Mouse (Mus musculus): ENCODE data around the gene Tctex1d4. TPM values are rescaled to one million over a fixed set of nuclear protein-coding genes. Genes with fewer than 3 reads are reported as not detected.
A peak's percentile ranks its signal among the peaks of the same experiment; 100 is the strongest.

Gene Tctex1d4
- total and polyA plus RNA-seq, 2 experiments from 2014 or later, result 1.2 to 5.8 TPM

- H3K36me3 ChIP-seq (ENCODE audit: insufficient read depth, low read length), result peaks cover 8% of the 10 kb centered on the region
- H3K4me2 ChIP-seq (ENCODE audit: low read depth, low read length, poor library complexity, severe bottlenecking), result peak overlapping the region; percentile 67
- DNase-seq (ENCODE audit: low spot score) (no peak), ATAC-seq (ENCODE audit: low FRiP score) (no peak)
- H3K27ac ChIP-seq (ENCODE audit: low read depth, low read length), result 0 out of 2 replicates have a peak overlapping the region, but pooled peaks have one; percentile 39
- TF ChIP-seq CTCF (IDR thresholded peaks at IDR 0.05), result no peak
- H3K27me3 ChIP-seq (ENCODE audit: insufficient read depth, low read length), result 0 out of 2 replicates have a peak, but pooled peaks cover 4% of the 10 kb centered on the region
- H3K9ac ChIP-seq (replicated peaks; ENCODE audit: low read length, poor library complexity, severe bottlenecking), result peak overlapping the region; percentile 61
- H3K9me3 ChIP-seq (ENCODE audit: low read length), result no peaks in the 10 kb centered on the region
- peaks cover 3% of the 10 kb centered on the region; the same call in 1 of the 2 replicates for H3K4me1 ChIP-seq (ENCODE audit: insufficient read depth, low read length)
- WGBS, result 10% methylated on average over 5 of the region's 5 CpGs
- H3K4me3 ChIP-seq (ENCODE audit: low read depth, low read length), result peak overlapping the region; percentile 63
Measured at GRCm38 (mm10) chr4:117096666-117097065, 29.9 kb upstream of the Tctex1d4 start.

- Histone ChIP-seq H3K27me3 (ENCODE audit: insufficient read depth, low read length) (0 out of 2 replicates have a peak, but pooled peaks cover 4% of the 10 kb centered on the region), H3K9me3 (ENCODE audit: low read length) (no peaks in the 10 kb centered on the region), H3K9ac (replicated peaks; ENCODE audit: low read length, poor library complexity, severe bottlenecking) (no peak overlapping the region), H3K4me1 (ENCODE audit: insufficient read depth, low read length) (peaks cover 3% of the 10 kb centered on the region; the same call in 1 of the 2 replicates), H3K27ac (ENCODE audit: low read depth, low read length) (no peak overlapping the region), H3K36me3 (ENCODE audit: insufficient read depth, low read length) (peaks cover 8% of the 10 kb centered on the region), H3K4me3 (ENCODE audit: low read depth, low read length) (no peak overlapping the region), H3K4me2 (ENCODE audit: low read depth, low read length, poor library complexity, severe bottlenecking) (peak overlapping the region; percentile 67)
- no peak for ATAC-seq (ENCODE audit: low FRiP score)
- no peak for TF ChIP-seq CTCF (IDR thresholded peaks at IDR 0.05)
- WGBS, result 57% methylated on average over 8 of the region's 8 CpGs
- DNase-seq (ENCODE audit: low spot score), result no peak
Measured at GRCm38 (mm10) chr4:117097969-117098763, 28.4 kb upstream of the Tctex1d4 start.

- 0 out of 2 replicates have a peak, but pooled peaks cover 4% of the 10 kb centered on the region for H3K27me3 ChIP-seq (ENCODE audit: insufficient read depth, low read length)
- ATAC-seq (ENCODE audit: low FRiP score), result no peak
- no peak overlapping the region for H3K4me3 ChIP-seq (ENCODE audit: low read depth, low read length)
- no peak for TF ChIP-seq CTCF (IDR thresholded peaks at IDR 0.05)
- H3K27ac ChIP-seq (ENCODE audit: low read depth, low read length), result no peak overlapping the region
- peaks cover 3% of the 10 kb centered on the region; the same call in 1 of the 2 replicates for H3K4me1 ChIP-seq (ENCODE audit: insufficient read depth, low read length)
- peaks cover 8% of the 10 kb centered on the region for H3K36me3 ChIP-seq (ENCODE audit: insufficient read depth, low read length)
- WGBS, result 40% methylated on average over 2 of the region's 2 CpGs
- no peak overlapping the region for H3K9ac ChIP-seq (replicated peaks; ENCODE audit: low read length, poor library complexity, severe bottlenecking)
- H3K9me3 ChIP-seq (ENCODE audit: low read length), result no peaks in the 10 kb centered on the region
- H3K4me2 ChIP-seq (ENCODE audit: low read depth, low read length, poor library complexity, severe bottlenecking), result no peak overlapping the region
- DNase-seq (ENCODE audit: low spot score), result no peak
Measured at GRCm38 (mm10) chr4:117098764-117099036, 27.9 kb upstream of the Tctex1d4 start.

- WGBS, result 65% methylated on average over 4 of the region's 4 CpGs
- no peak overlapping the region for H3K27ac ChIP-seq (ENCODE audit: low read depth, low read length)
- no peak for TF ChIP-seq CTCF (IDR thresholded peaks at IDR 0.05)
- H3K4me1 ChIP-seq (ENCODE audit: insufficient read depth, low read length), result peaks cover 3% of the 10 kb centered on the region; the same call in 1 of the 2 replicates
- ATAC-seq (ENCODE audit: low FRiP score) (no peak), DNase-seq (ENCODE audit: low spot score) (no peak)
- H3K9me3 ChIP-seq (ENCODE audit: low read length), result no peaks in the 10 kb centered on the region
- no peak overlapping the region for H3K4me2 ChIP-seq (ENCODE audit: low read depth, low read length, poor library complexity, severe bottlenecking)
- H3K27me3 ChIP-seq (ENCODE audit: insufficient read depth, low read length), result 0 out of 2 replicates have a peak, but pooled peaks cover 4% of the 10 kb centered on the region
- no peak overlapping the region for H3K9ac ChIP-seq (replicated peaks; ENCODE audit: low read length, poor library complexity, severe bottlenecking)
- peaks cover 8% of the 10 kb centered on the region for H3K36me3 ChIP-seq (ENCODE audit: insufficient read depth, low read length)
- H3K4me3 ChIP-seq (ENCODE audit: low read depth, low read length), result no peak overlapping the region
Measured at GRCm38 (mm10) chr4:117100036-117100435, 26.6 kb upstream of the Tctex1d4 start.

- Histone ChIP-seq H3K9me3 (ENCODE audit: low read length) (no peaks in the 10 kb centered on the region), H3K27me3 (ENCODE audit: insufficient read depth, low read length) (0 out of 2 replicates have a peak, but pooled peaks cover 4% of the 10 kb centered on the region), H3K9ac (replicated peaks; ENCODE audit: low read length, poor library complexity, severe bottlenecking) (no peak overlapping the region), H3K4me3 (ENCODE audit: low read depth, low read length) (no peak overlapping the region), H3K4me2 (ENCODE audit: low read depth, low read length, poor library complexity, severe bottlenecking) (no peak overlapping the region), H3K36me3 (ENCODE audit: insufficient read depth, low read length) (peaks cover 8% of the 10 kb centered on the region), H3K27ac (ENCODE audit: low read depth, low read length) (no peak overlapping the region), H3K4me1 (ENCODE audit: insufficient read depth, low read length) (peaks cover 3% of the 10 kb centered on the region; the same call in 1 of the 2 replicates)
- peak; percentile 57 for TF ChIP-seq CTCF (IDR thresholded peaks at IDR 0.05)
- DNase-seq (ENCODE audit: low spot score) (peak; percentile 66), ATAC-seq (ENCODE audit: low FRiP score) (no peak)
- 49% methylated on average over 7 of the region's 7 CpGs for WGBS
Measured at GRCm38 (mm10) chr4:117101218-117101617, 25.4 kb upstream of the Tctex1d4 start.

GRCm38 (mm10) chr4:117104672-117105071 lies 21.9 kb upstream of the Tctex1d4 start:
- H3K4me2 ChIP-seq (ENCODE audit: low read depth, low read length, poor library complexity, severe bottlenecking), result no peak overlapping the region
- DNase-seq (ENCODE audit: low spot score) (no peak), ATAC-seq (ENCODE audit: low FRiP score) (no peak)
- WGBS, result 71% methylated on average over 10 of the region's 10 CpGs
- H3K9me3 ChIP-seq (ENCODE audit: low read length), result no peaks in the 10 kb centered on the region
- no peaks in the 10 kb centered on the region for H3K4me1 ChIP-seq (ENCODE audit: insufficient read depth, low read length)
- no peak overlapping the region for H3K4me3 ChIP-seq (ENCODE audit: low read depth, low read length)
- H3K36me3 ChIP-seq (ENCODE audit: insufficient read depth, low read length), result peaks cover 29% of the 10 kb centered on the region
- H3K27me3 ChIP-seq (ENCODE audit: insufficient read depth, low read length), result 0 out of 2 replicates have a peak, but pooled peaks cover 4% of the 10 kb centered on the region
- no peak overlapping the region for H3K27ac ChIP-seq (ENCODE audit: low read depth, low read length)
- no peak for TF ChIP-seq CTCF (IDR thresholded peaks at IDR 0.05)
- H3K9ac ChIP-seq (replicated peaks; ENCODE audit: low read length, poor library complexity, severe bottlenecking), result no peak overlapping the region
